ENCODE assay signal across 23 mouse cellular contexts in genomic region chr19:60055121-60055874, GRCm38 (mm10).
DNase-seq lines count a peak whose midpoint lies in the region; ATAC-seq and TF ChIP-seq lines count a peak whose summit lies in the region.
"Had no signal": no experiment of that assay in that cellular context is flagged by ENCODE, and none has a peak within 500 bp of the region (broad histone marks: within the 10 kb centered on the region; RNA-seq: fewer than 3 reads in every experiment).

No protein-coding gene starts in this region.

- no peak overlapping the region for H3K4me2 ChIP-seq in hindbrain, embryonic 16.5 days (ENCODE audit: low read length)
- H3K4me2 ChIP-seq in embryonic facial prominence, embryonic 11.5 days (ENCODE audit: low read depth, low read length): no peak overlapping the region
- H3K4me2 ChIP-seq in limb, embryonic 11.5 days (ENCODE audit: low read depth, severe bottlenecking): no peak overlapping the region
- no peak overlapping the region for H3K4me2 ChIP-seq in neural tube, embryonic 15.5 days
- H3K4me2 ChIP-seq: embryonic facial prominence, embryonic 15.5 days; heart, embryonic 15.5 days; limb, embryonic 12.5 days; liver, embryonic 11.5 days had no signal

- WGBS in hindbrain, embryonic 10.5 days: 87% methylated on average over 4 of the region's 4 CpGs
- 73% methylated on average over 4 of the region's 4 CpGs for WGBS in hindbrain, embryonic 16.5 days
- 71% methylated on average over 4 of the region's 4 CpGs for WGBS in embryonic facial prominence, embryonic 11.5 days
- WGBS in limb, embryonic 11.5 days: 66% methylated on average over 4 of the region's 4 CpGs
- WGBS in kidney, adult 2 months: 81% methylated on average over 4 of the region's 4 CpGs
- 73% methylated on average over 4 of the region's 4 CpGs for WGBS in neural tube, embryonic 15.5 days

- H3K9ac ChIP-seq in hindbrain, embryonic 16.5 days (ENCODE audit: low read depth, low read length): no peak overlapping the region
- no peak overlapping the region for H3K9ac ChIP-seq in embryonic facial prominence, embryonic 11.5 days (replicated peaks; ENCODE audit: low read length)
- no peak overlapping the region for H3K9ac ChIP-seq in limb, embryonic 11.5 days (ENCODE audit: low read length)
- H3K9ac ChIP-seq in neural tube, embryonic 15.5 days (replicated peaks): no peak overlapping the region
- H3K9ac ChIP-seq: embryonic facial prominence, embryonic 15.5 days; heart, embryonic 15.5 days; limb, embryonic 12.5 days; liver, postnatal 0 days had no signal

- H3K27ac ChIP-seq in hindbrain, embryonic 10.5 days: no peak overlapping the region; the same call in 1 of the 2 replicates
- no peak overlapping the region for H3K27ac ChIP-seq in hindbrain, embryonic 16.5 days (ENCODE audit: low read depth, low read length)
- no peak overlapping the region for H3K27ac ChIP-seq in embryonic facial prominence, embryonic 11.5 days (replicated peaks; ENCODE audit: low read depth, low read length)
- H3K27ac ChIP-seq in limb, embryonic 11.5 days (replicated peaks; ENCODE audit: low read depth, low read length): no peak overlapping the region
- H3K27ac ChIP-seq in kidney, adult 2 months (ENCODE audit: insufficient read depth, low read depth, low read length): no peak overlapping the region
- no peak overlapping the region for H3K27ac ChIP-seq in neural tube, embryonic 15.5 days (replicated peaks)
- H3K27ac ChIP-seq: embryonic facial prominence, embryonic 15.5 days; heart, embryonic 15.5 days; limb, embryonic 12.5 days; macrophage; midbrain, embryonic 10.5 days; stomach, postnatal 0 days had no signal

- H3K9me3 ChIP-seq in hindbrain, embryonic 10.5 days: no peaks in the 10 kb centered on the region
- no peaks in the 10 kb centered on the region for H3K9me3 ChIP-seq in hindbrain, embryonic 16.5 days (ENCODE audit: control insufficient read depth, low read length)
- H3K9me3 ChIP-seq in embryonic facial prominence, embryonic 11.5 days (replicated peaks; ENCODE audit: control insufficient read depth, low read length): no peaks in the 10 kb centered on the region
- no peaks in the 10 kb centered on the region for H3K9me3 ChIP-seq in limb, embryonic 11.5 days (ENCODE audit: control insufficient read depth, low read length)
- no peaks in the 10 kb centered on the region for H3K9me3 ChIP-seq in neural tube, embryonic 15.5 days (replicated peaks)
- H3K9me3 ChIP-seq: embryonic facial prominence, embryonic 15.5 days; heart, embryonic 15.5 days; limb, embryonic 12.5 days; midbrain, embryonic 10.5 days had no signal

- peaks cover 15% of the 10 kb centered on the region for H3K4me1 ChIP-seq in hindbrain, embryonic 10.5 days (replicated peaks)
- H3K4me1 ChIP-seq in hindbrain, embryonic 16.5 days (ENCODE audit: control insufficient read depth, insufficient read depth, low read depth, low read length): no peaks in the 10 kb centered on the region
- no peaks in the 10 kb centered on the region for H3K4me1 ChIP-seq in embryonic facial prominence, embryonic 11.5 days (ENCODE audit: control insufficient read depth, insufficient read depth, low read length)
- peaks cover 3% of the 10 kb centered on the region; the same call in 1 of the 2 replicates for H3K4me1 ChIP-seq in limb, embryonic 11.5 days (ENCODE audit: control insufficient read depth, insufficient read depth, low read length)
- no peaks in the 10 kb centered on the region for H3K4me1 ChIP-seq in kidney, adult 2 months (ENCODE audit: control insufficient read depth, insufficient read depth, low read length)
- H3K4me1 ChIP-seq in neural tube, embryonic 15.5 days: no peaks in the 10 kb centered on the region
- H3K4me1 ChIP-seq: embryonic facial prominence, embryonic 15.5 days; heart, embryonic 15.5 days had no signal

- H3K36me3 ChIP-seq in hindbrain, embryonic 10.5 days: no peaks in the 10 kb centered on the region
- H3K36me3 ChIP-seq in hindbrain, embryonic 16.5 days (ENCODE audit: control insufficient read depth, insufficient read depth, low read length): no peaks in the 10 kb centered on the region
- no peaks in the 10 kb centered on the region for H3K36me3 ChIP-seq in embryonic facial prominence, embryonic 11.5 days (replicated peaks; ENCODE audit: control insufficient read depth, insufficient read depth, low read depth, low read length)
- no peaks in the 10 kb centered on the region for H3K36me3 ChIP-seq in limb, embryonic 11.5 days (ENCODE audit: control insufficient read depth, insufficient read depth, low read length)
- H3K36me3 ChIP-seq in kidney, adult 2 months (ENCODE audit: control insufficient read depth, insufficient read depth, low read length): no peaks in the 10 kb centered on the region
- H3K36me3 ChIP-seq in neural tube, embryonic 15.5 days: no peaks in the 10 kb centered on the region
- H3K36me3 ChIP-seq: embryonic facial prominence, embryonic 15.5 days; heart, embryonic 15.5 days; limb, embryonic 12.5 days; midbrain, embryonic 10.5 days had no signal

- DNase-seq in hindbrain, embryonic 10.5 days (ENCODE audit: low spot score): peak; percentile 12
- DNase-seq in brain, embryonic 14.5 days (ENCODE audit: low read depth): peak; percentile 92
- DNase-seq in embryonic facial prominence, embryonic 11.5 days (ENCODE audit: low spot score): peak; percentile 53
- DNase-seq in limb, embryonic 11.5 days (ENCODE audit: low spot score): peak; percentile 38
- DNase-seq in kidney, adult 2 months: no peak
- DNase-seq in right cerebral cortex, adult 18-20 months: no peak
- DNase-seq: adrenal gland, postnatal 14 days; cerebellum, adult 9-10 months; gastrocnemius, postnatal 36 days; heart, postnatal 4 days; kidney, adult 11 months; liver, postnatal 0 days; thymus, adult 2 months had no signal

- no peaks in the 10 kb centered on the region; the same call in 1 of the 2 replicates for H3K27me3 ChIP-seq in hindbrain, embryonic 10.5 days (ENCODE audit: insufficient read depth, poor library complexity, severe bottlenecking)
- H3K27me3 ChIP-seq in hindbrain, embryonic 16.5 days (replicated peaks; ENCODE audit: control insufficient read depth, insufficient read depth, low read length): no peaks in the 10 kb centered on the region
- no peaks in the 10 kb centered on the region for H3K27me3 ChIP-seq in embryonic facial prominence, embryonic 11.5 days (ENCODE audit: control insufficient read depth, insufficient read depth, low read length)
- H3K27me3 ChIP-seq in limb, embryonic 11.5 days (ENCODE audit: control insufficient read depth, insufficient read depth, low read length): no peaks in the 10 kb centered on the region
- H3K27me3 ChIP-seq in kidney, adult 2 months (replicated peaks; ENCODE audit: control insufficient read depth, insufficient read depth, low read length): no peaks in the 10 kb centered on the region
- H3K27me3 ChIP-seq in neural tube, embryonic 15.5 days (replicated peaks): no peaks in the 10 kb centered on the region
- H3K27me3 ChIP-seq: embryonic facial prominence, embryonic 15.5 days; heart, embryonic 15.5 days had no signal

- no peak overlapping the region for H3K4me3 ChIP-seq in hindbrain, embryonic 10.5 days
- no peak overlapping the region for H3K4me3 ChIP-seq in hindbrain, embryonic 16.5 days (ENCODE audit: low read length)
- no peak overlapping the region for H3K4me3 ChIP-seq in embryonic facial prominence, embryonic 11.5 days (ENCODE audit: low read depth, low read length)
- no peak overlapping the region for H3K4me3 ChIP-seq in limb, embryonic 11.5 days (ENCODE audit: low read depth, low read length)
- H3K4me3 ChIP-seq in kidney, adult 2 months (ENCODE audit: insufficient read depth, low read depth, low read length): no peak overlapping the region
- no peak overlapping the region for H3K4me3 ChIP-seq in neural tube, embryonic 15.5 days (replicated peaks)
- H3K4me3 ChIP-seq: embryonic facial prominence, embryonic 15.5 days; heart, embryonic 15.5 days; limb, embryonic 12.5 days; midbrain, embryonic 10.5 days had no signal

- TF ChIP-seq POLR2A in brain, embryonic 14.5 days (IDR thresholded peaks at IDR 0.05; ENCODE audit: borderline replicate concordance, extremely low read depth, insufficient read depth, insufficient read length, poor library complexity, severe bottlenecking): no peak
- TF ChIP-seq POLR2A in kidney, adult 2 months (IDR thresholded peaks at IDR 0.05; ENCODE audit: low read depth, low read length): no peak

- ATAC-seq in hindbrain, embryonic 16.5 days: no peak
- no peak for ATAC-seq in embryonic facial prominence, embryonic 11.5 days (replicated peaks; ENCODE audit: insufficient number of reproducible peaks, low FRiP score, low TSS enrichment, low read depth)
- ATAC-seq in limb, embryonic 11.5 days (ENCODE audit: insufficient number of reproducible peaks, low FRiP score, low TSS enrichment, low read depth): no peak
- no peak for ATAC-seq in neural tube, embryonic 15.5 days (ENCODE audit: low FRiP score)
- ATAC-seq: liver, postnatal 0 days; lung, postnatal 0 days had no signal

- no peak for TF ChIP-seq CTCF in brain, embryonic 14.5 days (IDR thresholded peaks at IDR 0.05; ENCODE audit: borderline replicate concordance, extremely low read depth, insufficient read depth, insufficient read length)
- TF ChIP-seq CTCF in kidney, adult 2 months (conservative IDR thresholded peaks at IDR 0.05; ENCODE audit: insufficient read depth, insufficient read length, low read depth, low read length): no peak

Comparison
In these comparisons a context has a peak if more than half of its experiments do, and no peak if none do; other contexts are left out.
1. DNase-seq: peak in hindbrain, embryonic 10.5 days (single experiment), brain, embryonic 14.5 days (single experiment), embryonic facial prominence, embryonic 11.5 days (single experiment) and limb, embryonic 11.5 days (single experiment); none in kidney, adult 2 months (single experiment) and right cerebral cortex, adult 18-20 months (single experiment).